Mouse (Mus musculus) hindbrain, embryonic 12.5 days (tissue): Measurements from ENCODE around the gene Aldh3b2. TPM values are rescaled to one million over a fixed set of nuclear protein-coding genes. Genes with fewer than 3 reads are reported as not detected.
"Not testable (repeated sequence)": the region's sequence is repeated elsewhere in the genome, so short reads cannot be mapped to it uniquely, and the experiment has no call there.

Source experiments
- ATAC-seq: fragments of 200-750 bp; cut with Nextera tagmentation; 2 replicates; pipeline ENCODE4 v1.8.0; 2017; ENCODE audit warnings: moderate TSS enrichment; ENCODE audit not compliant: low FRiP score
- H3K27ac ChIP-seq: fragments of 300-500 bp; sonication (generic); 2 replicates; pipeline ENCODE4 v1.5.1; 2016; ENCODE audit warnings: mild to moderate bottlenecking
- H3K27me3 ChIP-seq: fragments of 300-500 bp; sonication (generic); 2 replicates; pipeline ENCODE4 v1.6.1; 2016; ENCODE audit warnings: mild to moderate bottlenecking
- H3K36me3 ChIP-seq: fragments of 300-500 bp; sonication (generic); 2 replicates; pipeline ENCODE4 v1.6.1; 2016; ENCODE audit warnings: mild to moderate bottlenecking
- H3K4me1 ChIP-seq: fragments of 300-500 bp; sonication (generic); 2 replicates; pipeline ENCODE4 v1.6.1; 2016
- H3K4me2 ChIP-seq: fragments of 300-500 bp; sonication (generic); replicated peaks from 2 replicates; pipeline ENCODE4 v1.6.1; 2016; ENCODE audit warnings: mild to moderate bottlenecking
- H3K4me3 ChIP-seq: fragments of 300-500 bp; sonication (generic); 2 replicates; pipeline ENCODE4 v1.5.1; 2016; ENCODE audit warnings: mild to moderate bottlenecking
- H3K9ac ChIP-seq: fragments of 300-500 bp; sonication (generic); 2 replicates; pipeline ENCODE4 v1.6.1; 2016; ENCODE audit warnings: mild to moderate bottlenecking, moderate library complexity
- H3K9me3 ChIP-seq: fragments of 300-500 bp; sonication (generic); replicated peaks from 2 replicates; pipeline ENCODE4 v1.6.1; 2016; ENCODE audit warnings: mild to moderate bottlenecking
- WGBS: fragments of 180-500 bp; shearing (Covaris S2); methylation state at CpG from one replicate; pipeline ENCODE4 v1.1.7; 2016; 5-methylcytosine and 5-hydroxymethylcytosine counted together
- polyA plus RNA-seq: library from polyadenylated mRNA; unstranded; fragments of >200 nt; fragmentation: Nextera tagmentation; extraction: Ambion mirVana; gene quantifications from 2 replicates; pipeline ENCODE4 v1.2.1, GENCODE M21; 2016

The Aldh3b2 gene
- polyA plus RNA-seq, 1 experiment from 2014 or later: 1.2 TPM

- ATAC-seq: no peak
- Histone ChIP-seq H3K9me3 (no peaks in the 10 kb centered on the region), H3K4me2 (no peak overlapping the region), H3K27ac (no peak overlapping the region), H3K36me3 (no peaks in the 10 kb centered on the region), H3K4me1 (no peaks in the 10 kb centered on the region), H3K9ac (no peak overlapping the region), H3K27me3 (0 out of 2 replicates have a peak, but pooled peaks cover 4% of the 10 kb centered on the region), H3K4me3 (no peak overlapping the region)
- WGBS: 50% methylated on average over 1 of the region's 1 CpGs
Measured at GRCm38 (mm10) chr19:3952099-3952498, 20.0 kb upstream of the Aldh3b2 start.

DNA sequence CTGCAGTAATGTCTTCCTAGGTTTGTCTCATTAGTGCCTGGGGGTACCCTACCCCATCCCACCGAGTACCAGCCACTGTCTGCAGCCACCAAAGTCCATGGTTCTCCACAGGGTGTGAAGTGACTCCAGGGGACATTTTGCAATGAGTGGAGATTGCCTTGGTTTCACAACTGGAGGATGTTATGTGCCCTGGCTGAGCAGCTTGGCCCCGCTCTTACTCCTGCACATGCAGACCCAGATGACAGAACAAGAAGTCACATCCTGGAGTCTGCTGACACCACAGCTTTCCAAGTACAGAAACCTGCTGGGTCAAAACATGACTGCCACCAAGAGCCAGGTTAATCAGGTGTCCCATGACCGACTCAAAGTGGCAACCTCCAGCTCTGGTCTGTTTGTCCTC lies 17.1 kb upstream of the Aldh3b2 start:
- ATAC-seq: no peak
- WGBS: 83% methylated on average over 3 of the region's 3 CpGs

GRCm38 (mm10) chr19:3955804-3956203 lies 16.3 kb upstream of the Aldh3b2 start:
- Histone ChIP-seq H3K9me3 (no peaks in the 10 kb centered on the region), H3K27ac (no peak overlapping the region), H3K36me3 (no peaks in the 10 kb centered on the region), H3K4me3 (no peak overlapping the region), H3K4me1 (no peaks in the 10 kb centered on the region), H3K4me2 (no peak overlapping the region), H3K9ac (no peak overlapping the region), H3K27me3 (0 out of 2 replicates have a peak, but pooled peaks cover 4% of the 10 kb centered on the region)
- WGBS: 58% methylated on average over 4 of the region's 4 CpGs
- no peak for ATAC-seq

More for the DNA sequence above, 17.1 kb upstream of the Aldh3b2 start:
- Histone ChIP-seq H3K9me3 (no peaks in the 10 kb centered on the region), H3K27ac (no peak overlapping the region), H3K36me3 (no peaks in the 10 kb centered on the region), H3K4me2 (no peak overlapping the region), H3K4me3 (no peak overlapping the region), H3K27me3 (0 out of 2 replicates have a peak, but pooled peaks cover 4% of the 10 kb centered on the region), H3K4me1 (no peaks in the 10 kb centered on the region), H3K9ac (no peak overlapping the region)

DNA sequence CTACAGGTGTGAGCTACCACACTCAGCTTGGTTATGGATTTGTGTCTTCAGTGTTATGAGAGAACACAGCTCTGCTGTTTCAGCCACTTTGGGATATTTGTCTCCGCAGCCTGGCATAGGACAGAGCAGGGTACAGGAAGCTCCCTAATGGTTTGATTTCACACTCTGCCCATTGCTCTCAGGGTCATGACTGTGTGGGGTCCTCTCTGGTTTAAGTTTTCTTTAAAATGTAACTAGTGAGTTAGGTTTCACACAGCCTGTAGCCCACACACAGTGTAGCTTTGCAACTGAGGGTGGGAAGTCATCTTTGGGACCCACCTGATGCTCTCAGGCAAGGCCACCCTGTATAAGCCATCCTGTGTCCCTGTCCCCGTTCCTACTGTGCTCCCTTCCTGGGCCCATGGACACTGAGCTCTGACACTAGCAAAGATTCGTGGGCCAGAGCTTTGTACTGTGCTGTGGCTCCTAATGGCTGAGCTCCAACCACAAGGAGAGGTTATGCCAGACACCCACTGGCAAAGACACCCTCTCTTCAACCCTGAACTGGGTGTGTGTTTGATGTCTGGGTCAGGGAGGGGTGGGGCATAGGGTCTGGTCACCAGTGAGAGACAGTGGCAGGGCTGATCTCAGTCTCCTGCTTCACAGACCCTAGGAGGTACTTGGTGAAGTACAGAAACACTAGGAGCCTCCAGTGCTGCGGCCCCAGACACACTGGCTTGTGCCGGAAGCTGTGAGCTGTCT lies 14.7 kb upstream of the Aldh3b2 start:
- WGBS: 76% methylated on average over 5 of the region's 5 CpGs
- H3K4me2 ChIP-seq, H3K27ac ChIP-seq, H3K9ac ChIP-seq, H3K4me1 ChIP-seq, H3K36me3 ChIP-seq, H3K9me3 ChIP-seq, ATAC-seq, H3K4me3 ChIP-seq, H3K27me3 ChIP-seq: not testable (repeated sequence)

DNA sequence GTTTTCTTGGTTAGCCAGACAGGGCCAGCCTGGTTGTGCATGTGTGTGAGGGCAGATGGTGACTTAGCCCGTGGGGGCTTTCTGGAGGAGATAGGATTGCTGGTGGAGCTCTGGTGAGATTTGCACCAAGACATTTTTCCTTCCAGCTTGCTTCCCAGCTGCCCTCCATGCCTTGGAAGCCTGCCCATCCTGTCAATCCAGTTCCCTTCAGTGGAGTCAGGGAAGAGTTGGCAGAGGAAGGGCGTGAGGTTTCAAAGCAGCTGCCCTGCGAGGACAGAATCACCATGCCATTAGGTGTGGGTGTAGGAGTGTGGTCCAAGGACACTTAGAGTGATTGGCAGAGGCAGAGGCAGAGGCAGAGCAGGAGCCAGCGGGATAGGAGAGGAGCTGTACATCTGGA lies 13.7 kb upstream of the Aldh3b2 start, which contains the start of gene Aldh3b3:
Aldh3b3 (plus strand) TSS at position 176 of the 400 bp plus-strand sequence.
- H3K4me2 ChIP-seq: no peak within 1 kb of the TSS
- no peak within 1 kb of the TSS for H3K27ac ChIP-seq
- WGBS: 81% methylated on average over 4 of the region's 4 CpGs
- no peaks in the 10 kb centered on the region for H3K36me3 ChIP-seq
- no peaks in the 10 kb centered on the region for H3K4me1 ChIP-seq
- ATAC-seq: no peak
- H3K9ac ChIP-seq: no peak within 1 kb of the TSS
- H3K4me3 ChIP-seq: no peak within 1 kb of the TSS
- 0 out of 2 replicates have a peak, but pooled peaks cover 4% of the 10 kb centered on the region for H3K27me3 ChIP-seq
- no peaks in the 10 kb centered on the region for H3K9me3 ChIP-seq

GRCm38 (mm10) chr19:3959030-3959429 lies 13.1 kb upstream of the Aldh3b2 start:
- Histone ChIP-seq H3K36me3 (no peaks in the 10 kb centered on the region), H3K27me3 (0 out of 2 replicates have a peak, but pooled peaks cover 4% of the 10 kb centered on the region), H3K9ac (no peak overlapping the region), H3K9me3 (no peaks in the 10 kb centered on the region), H3K4me2 (no peak overlapping the region), H3K4me1 (no peaks in the 10 kb centered on the region), H3K27ac (no peak overlapping the region), H3K4me3 (no peak overlapping the region)
- ATAC-seq: no peak

DNA sequence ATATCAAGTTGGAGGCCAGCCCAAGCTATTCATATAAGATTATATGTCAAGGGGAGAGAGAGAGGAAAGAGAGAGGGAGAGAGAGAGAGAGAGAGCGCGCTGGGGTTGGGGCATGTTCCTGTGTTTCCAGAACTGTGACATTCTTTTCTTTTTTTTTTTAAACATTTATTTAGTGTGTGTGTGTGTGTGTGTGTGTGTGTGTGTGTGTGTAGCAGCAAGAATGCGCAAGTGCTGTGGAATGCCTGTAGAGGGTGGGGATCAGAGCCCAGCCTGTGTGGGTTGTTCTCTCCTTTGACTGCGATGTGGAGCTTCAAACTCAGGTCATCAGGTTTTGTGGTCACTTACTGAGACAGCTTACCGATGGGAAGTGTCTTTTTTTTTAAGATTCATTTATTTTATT lies 11.9 kb upstream of the Aldh3b2 start:
- H3K4me3 ChIP-seq: no peak overlapping the region
- no peak overlapping the region for H3K27ac ChIP-seq
- no peaks in the 10 kb centered on the region for H3K4me1 ChIP-seq
- 0 out of 2 replicates have a peak, but pooled peaks cover 4% of the 10 kb centered on the region for H3K27me3 ChIP-seq
- no peak for ATAC-seq
- no peak overlapping the region for H3K9ac ChIP-seq
- H3K4me2 ChIP-seq: no peak overlapping the region
- H3K36me3 ChIP-seq: no peaks in the 10 kb centered on the region
- H3K9me3 ChIP-seq: no peaks in the 10 kb centered on the region
- 86% methylated on average over 5 of the region's 5 CpGs for WGBS

DNA sequence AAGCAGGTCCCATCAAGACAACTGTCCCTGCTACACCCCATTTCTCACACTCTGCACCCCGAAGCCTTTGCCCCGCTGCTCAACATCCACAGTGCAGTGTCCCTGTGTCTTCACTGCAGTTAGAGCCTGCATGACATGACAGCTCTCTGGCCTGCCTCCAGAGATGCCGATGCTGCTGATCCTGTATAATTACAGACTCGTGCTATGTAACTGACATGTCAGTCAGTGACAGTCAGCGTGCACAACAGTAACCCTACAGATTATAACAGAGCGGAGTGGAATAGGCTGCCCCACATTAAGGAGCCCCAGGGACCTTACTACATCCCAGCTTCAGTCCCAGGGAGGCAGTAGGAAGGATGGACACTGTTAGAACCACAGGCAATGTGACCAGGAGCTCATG lies 10.3 kb upstream of the Aldh3b2 start:
- H3K4me1 ChIP-seq, H3K4me2 ChIP-seq, H3K9me3 ChIP-seq, H3K9ac ChIP-seq, H3K4me3 ChIP-seq, H3K36me3 ChIP-seq, ATAC-seq, H3K27me3 ChIP-seq, H3K27ac ChIP-seq: not testable (repeated sequence)
- 83% methylated on average over 6 of the region's 6 CpGs for WGBS

DNA sequence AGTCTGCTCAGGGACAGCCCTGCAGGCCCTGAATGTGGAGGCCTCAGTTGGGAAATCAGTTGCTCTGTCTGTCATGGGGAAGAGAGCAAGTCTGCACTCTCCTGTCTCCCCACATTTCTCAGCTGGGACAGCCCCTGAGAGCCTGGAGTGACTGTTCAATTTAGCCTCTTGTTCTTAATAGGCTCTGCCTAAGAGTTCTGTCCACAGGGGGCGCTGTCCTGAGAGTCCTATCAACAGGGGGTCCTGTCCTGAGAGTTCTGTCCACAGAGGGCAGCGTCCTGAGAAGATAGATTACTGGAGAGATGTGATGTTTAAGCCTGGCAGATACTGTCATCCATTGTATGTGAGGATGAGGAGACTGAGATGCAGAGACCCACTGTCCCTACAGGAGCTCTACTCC lies 9.7 kb upstream of the Aldh3b2 start:
- Histone ChIP-seq H3K4me1 (no peaks in the 10 kb centered on the region), H3K4me3 (no peak overlapping the region), H3K4me2 (no peak overlapping the region), H3K9me3 (no peaks in the 10 kb centered on the region), H3K9ac (no peak overlapping the region), H3K27me3 (no peaks in the 10 kb centered on the region), H3K36me3 (no peaks in the 10 kb centered on the region), H3K27ac (no peak overlapping the region)
- 11% methylated on average over 2 of the region's 2 CpGs for WGBS
- ATAC-seq: no peak

- 77% methylated on average over 4 of the region's 4 CpGs for WGBS
- H3K4me2 ChIP-seq: no peak overlapping the region
- no peak overlapping the region for H3K4me3 ChIP-seq
Measured at GRCm38 (mm10) chr19:3964030-3964429, 8.1 kb upstream of the Aldh3b2 start.

GRCm38 (mm10) chr19:3966330-3967075 lies 5.6 kb upstream of the Aldh3b2 start:
- no peaks in the 10 kb centered on the region for H3K27me3 ChIP-seq
- H3K4me2 ChIP-seq: no peak overlapping the region
- 67% methylated on average over 11 of the region's 11 CpGs for WGBS
- no peak overlapping the region for H3K9ac ChIP-seq
- H3K27ac ChIP-seq: no peak overlapping the region
- H3K36me3 ChIP-seq: no peaks in the 10 kb centered on the region
- 0 out of 2 replicates have a peak, but pooled peaks cover 3% of the 10 kb centered on the region for H3K4me1 ChIP-seq
- H3K4me3 ChIP-seq: no peak overlapping the region
- H3K9me3 ChIP-seq: no peaks in the 10 kb centered on the region
- ATAC-seq: no peak

More at GRCm38 (mm10) chr19:3964030-3964429, 8.1 kb upstream of the Aldh3b2 start:
- Histone ChIP-seq H3K36me3 (no peaks in the 10 kb centered on the region), H3K9me3 (no peaks in the 10 kb centered on the region), H3K9ac (no peak overlapping the region), H3K27me3 (no peaks in the 10 kb centered on the region), H3K4me1 (0 out of 2 replicates have a peak, but pooled peaks cover 3% of the 10 kb centered on the region), H3K27ac (no peak overlapping the region)
- ATAC-seq: no peak

- no peak overlapping the region for H3K4me2 ChIP-seq
- H3K27ac ChIP-seq: no peak overlapping the region
- H3K27me3 ChIP-seq: no peaks in the 10 kb centered on the region
- H3K4me1 ChIP-seq: 0 out of 2 replicates have a peak, but pooled peaks cover 3% of the 10 kb centered on the region
- no peaks in the 10 kb centered on the region for H3K36me3 ChIP-seq
- no peak overlapping the region for H3K4me3 ChIP-seq
- WGBS: 72% methylated on average over 3 of the region's 3 CpGs
- no peak for ATAC-seq
- no peak overlapping the region for H3K9ac ChIP-seq
- H3K9me3 ChIP-seq: no peaks in the 10 kb centered on the region
Measured at GRCm38 (mm10) chr19:3967258-3967657, 4.9 kb upstream of the Aldh3b2 start.
